8 mouse cellular contexts compared by ENCODE assay signal in genomic region chr2:165367047-165367520, GRCm38 (mm10). TPM values are rescaled to one million over a fixed set of nuclear protein-coding genes. Genes with fewer than 3 reads are reported as not detected.
DNase-seq lines count a peak whose midpoint lies in the region; ATAC-seq and TF ChIP-seq lines count a peak whose summit lies in the region.

No protein-coding gene starts in this region.

- H3K36me3 ChIP-seq in embryonic facial prominence, embryonic 13.5 days = no peaks in the 10 kb centered on the region
- no peaks in the 10 kb centered on the region for H3K36me3 ChIP-seq in liver, embryonic 14.5 days (replicated peaks; ENCODE audit: control insufficient read depth, insufficient read depth, low read depth)

- H3K27ac ChIP-seq in embryonic facial prominence, embryonic 13.5 days = no peak overlapping the region
- no peak overlapping the region for H3K27ac ChIP-seq in liver, embryonic 14.5 days

- 8% methylated on average over 5 of the region's 8 CpGs for WGBS in embryonic facial prominence, embryonic 13.5 days
- 5% methylated on average over 6 of the region's 8 CpGs for WGBS in liver, embryonic 14.5 days (ENCODE audit: insufficient replicate concordance)

- no peaks in the 10 kb centered on the region for H3K9me3 ChIP-seq in embryonic facial prominence, embryonic 13.5 days
- H3K9me3 ChIP-seq in liver, embryonic 14.5 days (ENCODE audit: control insufficient read depth, low read length) = no peaks in the 10 kb centered on the region

- TF ChIP-seq EP300 in liver, embryonic 14.5 days (IDR thresholded peaks at IDR 0.05; ENCODE audit: low read depth) = no peak

- H3K27me3 ChIP-seq in embryonic facial prominence, embryonic 13.5 days = peaks cover 21% of the 10 kb centered on the region
- peaks cover 5% of the 10 kb centered on the region for H3K27me3 ChIP-seq in liver, embryonic 14.5 days (ENCODE audit: control insufficient read depth, insufficient read depth, low read length)

- peak; percentile 25 for DNase-seq in embryo, embryonic 10.5 days (ENCODE audit: low spot score)
- DNase-seq in embryo, embryonic 10 days (ENCODE audit: low spot score) = no peak
- peak; percentile 53 for DNase-seq in induced T-regulatory cell, adult 2 months (ENCODE audit: low read depth)
- DNase-seq in liver, embryonic 14.5 days (ENCODE audit: low read depth in 3 of 3, low spot score in 3 of 3) = peak in 1 of 3 experiments; percentile 17
- peak; percentile 28 to 34 for DNase-seq in natural killer cell, adult 2 months (ENCODE audit: low spot score in 2 of 2)
- DNase-seq in layer of hippocampus, adult 18-20 months (ENCODE audit: low spot score in 2 of 2) = no peak

- peak overlapping the region; percentile 39 for H3K4me2 ChIP-seq in embryonic facial prominence, embryonic 13.5 days
- H3K4me2 ChIP-seq in liver, embryonic 14.5 days (ENCODE audit: low read depth) = no peak overlapping the region

- H3K9ac ChIP-seq in embryonic facial prominence, embryonic 13.5 days = no peak overlapping the region
- no peak overlapping the region for H3K9ac ChIP-seq in liver, embryonic 14.5 days (replicated peaks)

- no peak for TF ChIP-seq CTCF in liver, embryonic 14.5 days (IDR thresholded peaks at IDR 0.05; ENCODE audit: low read depth)

- no peak overlapping the region for H3K4me3 ChIP-seq in embryonic facial prominence, embryonic 13.5 days
- H3K4me3 ChIP-seq in liver, embryonic 14.5 days (ENCODE audit: insufficient read depth in 1 of 2, low read depth in 2 of 2, low read length in 2 of 2) = no peak overlapping the region

- peaks cover 26% of the 10 kb centered on the region for H3K4me1 ChIP-seq in embryonic facial prominence, embryonic 13.5 days
- H3K4me1 ChIP-seq in liver, embryonic 14.5 days (replicated peaks; ENCODE audit: control insufficient read depth in 2 of 2, insufficient read depth in 2 of 2, low read length in 1 of 2) = 0 out of 4 replicates have a peak, but pooled peaks cover 0 to 6% of the 10 kb centered on the region in 2 experiments

- ATAC-seq in embryonic facial prominence, embryonic 13.5 days (ENCODE audit: insufficient number of reproducible peaks, insufficient read depth, low FRiP score, low TSS enrichment, low read depth) = peak; percentile 49; the same call in 1 of the 2 replicates
- peak; percentile 39; the same call in 1 of the 2 replicates for ATAC-seq in liver, embryonic 14.5 days (ENCODE audit: insufficient read depth)
- ATAC-seq in activated CD4-positive, CD25-positive, alpha-beta regulatory T cell, adult 4 months = no peak

RNA-seq across cellular contexts. Expression of gene Zfp663, which starts 1.4 kb away (rescaled TPM):
- 1.1 and 2.2 TPM in 2 replicates for polyA plus RNA-seq in embryonic facial prominence, embryonic 13.5 days (2015; fragmentation: Nextera tagmentation; extraction: Ambion mirVana)
- polyA plus RNA-seq in liver, embryonic 14.5 days (2012; rRNA removed) = 0.02 and 0.03 TPM in 2 replicates
- 0.08 and 0.13 TPM in 2 replicates for polyA plus RNA-seq in liver, embryonic 14.5 days (2014; fragmentation: Nextera tagmentation; extraction: Ambion mirVana)
- polyA plus RNA-seq in activated CD4-positive, CD25-positive, alpha-beta regulatory T cell, adult 4 months (2017; shearing (Covaris generic)) = not detected
- under 1 TPM in 1 of 2 experiments, not detected in 1; 0.10 TPM for total RNA-seq in layer of hippocampus, adult 18-20 months (2021)

RNA-seq across cellular contexts. Expression of gene Zfp334, which starts 21.0 kb away (rescaled TPM):
- 9.5 and 9.7 TPM in 2 replicates for polyA plus RNA-seq in embryonic facial prominence, embryonic 13.5 days (2015; fragmentation: Nextera tagmentation; extraction: Ambion mirVana)
- 0.66 and 0.73 TPM in 2 replicates for polyA plus RNA-seq in liver, embryonic 14.5 days (2012; rRNA removed)
- 0.89 and 1.1 TPM in 2 replicates for polyA plus RNA-seq in liver, embryonic 14.5 days (2014; fragmentation: Nextera tagmentation; extraction: Ambion mirVana)
- under 1 TPM in 1 of 2 experiments, not detected in 1; 0.08 TPM for polyA plus RNA-seq in activated CD4-positive, CD25-positive, alpha-beta regulatory T cell, adult 4 months (2017; shearing (Covaris generic))
- total RNA-seq in layer of hippocampus, adult 18-20 months (2021) = 10 to 100 TPM; 14.6 to 15.9 TPM

RNA-seq across cellular contexts. Expression of gene Ocstamp, which starts 33.1 kb away (rescaled TPM):
- 0.21 TPM in 1 of 2 replicates, not detected in the other for polyA plus RNA-seq in embryonic facial prominence, embryonic 13.5 days (2015; fragmentation: Nextera tagmentation; extraction: Ambion mirVana)
- polyA plus RNA-seq in liver, embryonic 14.5 days (2012; rRNA removed) = 0.86 and 1.4 TPM in 2 replicates
- polyA plus RNA-seq in liver, embryonic 14.5 days (2014; fragmentation: Nextera tagmentation; extraction: Ambion mirVana) = 2.1 and 2.7 TPM in 2 replicates
- not detected for polyA plus RNA-seq in activated CD4-positive, CD25-positive, alpha-beta regulatory T cell, adult 4 months (2017; shearing (Covaris generic))
- not detected for total RNA-seq in layer of hippocampus, adult 18-20 months (2021)

RNA-seq across cellular contexts. Expression of gene Elmo2, which starts 40.8 kb away (rescaled TPM):
- polyA plus RNA-seq in embryonic facial prominence, embryonic 13.5 days (2015; fragmentation: Nextera tagmentation; extraction: Ambion mirVana) = 90.2 and 98.6 TPM in 2 replicates
- 10.2 and 10.3 TPM in 2 replicates for polyA plus RNA-seq in liver, embryonic 14.5 days (2012; rRNA removed)
- polyA plus RNA-seq in liver, embryonic 14.5 days (2014; fragmentation: Nextera tagmentation; extraction: Ambion mirVana) = 12.4 and 13.1 TPM in 2 replicates
- polyA plus RNA-seq in activated CD4-positive, CD25-positive, alpha-beta regulatory T cell, adult 4 months (2017; shearing (Covaris generic)) = 10 to 100 TPM; 30.4 to 35.4 TPM
- total RNA-seq in layer of hippocampus, adult 18-20 months (2021) = 100 to 1,000 TPM; 174 to 179 TPM

Comparison
In these comparisons a context has a peak if more than half of its experiments do, and no peak if none do; other contexts are left out.
1. DNase-seq: peak in embryo, embryonic 10.5 days (single experiment), induced T-regulatory cell, adult 2 months (single experiment) and natural killer cell, adult 2 months (2 of 2); none in embryo, embryonic 10 days (single experiment) and layer of hippocampus, adult 18-20 months (0 of 2).